Mouse (Mus musculus) forebrain, embryonic 11.5 days (tissue): Measurements from ENCODE around the gene Pgpep1. TPM values are rescaled to one million over a fixed set of nuclear protein-coding genes. Genes with fewer than 3 reads are reported as not detected.

Experiments used
- ATAC-seq: fragments of 200-750 bp; cut with Nextera tagmentation; replicated peaks from 2 replicates; pipeline ENCODE4 v1.8.0; 2017; ENCODE audit warnings: moderate TSS enrichment; ENCODE audit not compliant: low FRiP score
- DNase-seq: peaks from one replicate; pipeline ENCODE4 v3.0.0-alpha.2; 2017; ENCODE audit warnings: low spot score
- H3K27ac ChIP-seq: fragments of 300-500 bp; sonication (generic); 2 replicates; pipeline ENCODE4 v1.5.1; 2014; ENCODE audit warnings: low read depth, low read length
- H3K27me3 ChIP-seq: fragments of 300-500 bp; sonication (generic); 2 replicates; pipeline ENCODE4 v1.6.1; 2014; ENCODE audit warnings: mild to moderate bottlenecking, low read length, mixed read lengths; ENCODE audit not compliant: control insufficient read depth, insufficient read depth
- H3K36me3 ChIP-seq: fragments of 300-500 bp; sonication (generic); 2 replicates; pipeline ENCODE4 v1.6.1; 2014; ENCODE audit warnings: mild to moderate bottlenecking, low read length, moderate library complexity, mixed read lengths; ENCODE audit not compliant: control insufficient read depth, insufficient read depth
- H3K4me1 ChIP-seq: fragments of 300-500 bp; sonication (generic); replicated peaks from 2 replicates; pipeline ENCODE4 v1.6.1; 2014; ENCODE audit warnings: low read length, mixed read lengths; ENCODE audit not compliant: control insufficient read depth, insufficient read depth
- H3K4me2 ChIP-seq: fragments of 300-500 bp; sonication (generic); 2 replicates; pipeline ENCODE4 v1.6.1; 2014; ENCODE audit warnings: low read depth, mild to moderate bottlenecking, low read length, moderate library complexity, mixed read lengths; ENCODE audit not compliant: severe bottlenecking
- H3K4me3 ChIP-seq: fragments of 300-500 bp; sonication (generic); 2 replicates; pipeline ENCODE4 v1.5.1; 2014; ENCODE audit warnings: low read depth, low read length
- H3K9ac ChIP-seq: fragments of 300-500 bp; sonication (generic); 2 replicates; pipeline ENCODE4 v1.6.1; 2014; ENCODE audit warnings: low read length
- H3K9me3 ChIP-seq: fragments of 300-500 bp; sonication (generic); 2 replicates; pipeline ENCODE4 v1.6.1; 2016; ENCODE audit warnings: low read length, mixed read lengths; ENCODE audit not compliant: control insufficient read depth
- WGBS: fragments of 180-500 bp; shearing (Covaris S2); extraction: QIAGEN DNeasy Blood & Tissue Kit; methylation state at CpG from one replicate; pipeline ENCODE4 v1.1.7; 2014; 5-methylcytosine and 5-hydroxymethylcytosine counted together
- polyA plus RNA-seq: library from polyadenylated mRNA; unstranded; fragments of >200 nt; fragmentation: Nextera tagmentation; extraction: Ambion mirVana; gene quantifications from 2 replicates; pipeline ENCODE4 v1.2.1, GENCODE M21; 2014

Pgpep1 gene
- polyA plus RNA-seq, 1 experiment from 2014 or later, result 70.9 TPM

- Histone ChIP-seq H3K27ac (peak within 1 kb of the TSS; percentile 87), H3K9me3 (no peaks in the 10 kb centered on the region), H3K9ac (peak within 1 kb of the TSS; percentile 75), H3K4me2 (peak within 1 kb of the TSS; percentile 74), H3K4me1 (peaks cover 11% of the 10 kb centered on the region), H3K4me3 (peak within 1 kb of the TSS; percentile 63), H3K36me3 (peaks cover 5% of the 10 kb centered on the region; the same call in 1 of the 2 replicates), H3K27me3 (no peaks in the 10 kb centered on the region)
- under 1% methylated on average over 60 of the region's 60 CpGs for WGBS
- DNase-seq (peak; percentile 98), ATAC-seq (peak; percentile 97)
Observed at GRCm38 (mm10) chr8:70673079-70673856, 13.1 kb upstream of the Pgpep1 start, which contains the start of gene Lsm4. Lsm4 (plus strand) TSS chr8:70673248.

GRCm38 (mm10) chr8:70672325-70673078 is 12.3 kb upstream of the Pgpep1 start:
- DNase-seq, result no peak
- Histone ChIP-seq H3K27ac (peak overlapping the region; percentile 81), H3K9me3 (no peaks in the 10 kb centered on the region), H3K4me3 (peak overlapping the region; percentile 63; the same call in 1 of the 2 replicates), H3K9ac (peak overlapping the region; percentile 56), H3K4me2 (peak overlapping the region; percentile 42; the same call in 1 of the 2 replicates), H3K4me1 (peaks cover 11% of the 10 kb centered on the region), H3K27me3 (no peaks in the 10 kb centered on the region), H3K36me3 (no peaks in the 10 kb centered on the region)
- WGBS, result 40% methylated on average over 19 of the region's 19 CpGs
- no peak for ATAC-seq

- H3K4me1 ChIP-seq, result peaks cover 11% of the 10 kb centered on the region
- H3K4me3 ChIP-seq, result no peak overlapping the region
- 57% methylated on average over 10 of the region's 10 CpGs for WGBS
- H3K27ac ChIP-seq, result no peak overlapping the region
- H3K9ac ChIP-seq, result no peak overlapping the region; the same call in 1 of the 2 replicates
- H3K36me3 ChIP-seq, result no peaks in the 10 kb centered on the region
- H3K27me3 ChIP-seq, result no peaks in the 10 kb centered on the region
- no peak for DNase-seq
- H3K4me2 ChIP-seq, result no peak overlapping the region
- ATAC-seq, result no peak
- H3K9me3 ChIP-seq, result no peaks in the 10 kb centered on the region
Observed at GRCm38 (mm10) chr8:70671615-70672324, 11.6 kb upstream of the Pgpep1 start.

- no peak for DNase-seq
- WGBS, result 75% methylated on average over 5 of the region's 5 CpGs
- H3K27ac ChIP-seq, result no peak overlapping the region
Observed at GRCm38 (mm10) chr8:70667071-70667470, 6.9 kb upstream of the Pgpep1 start.

GRCm38 (mm10) chr8:70665599-70665998 is 5.4 kb upstream of the Pgpep1 start:
- no peak for ATAC-seq
- Histone ChIP-seq H3K36me3 (no peaks in the 10 kb centered on the region), H3K9me3 (no peaks in the 10 kb centered on the region), H3K4me1 (no peaks in the 10 kb centered on the region), H3K27ac (no peak overlapping the region), H3K4me2 (no peak overlapping the region), H3K9ac (no peak overlapping the region), H3K27me3 (no peaks in the 10 kb centered on the region), H3K4me3 (no peak overlapping the region)
- DNase-seq, result no peak
- 83% methylated on average over 2 of the region's 2 CpGs for WGBS

More at GRCm38 (mm10) chr8:70667071-70667470, 6.9 kb upstream of the Pgpep1 start:
- Histone ChIP-seq H3K4me2 (no peak overlapping the region), H3K9ac (no peak overlapping the region), H3K36me3 (no peaks in the 10 kb centered on the region), H3K4me3 (no peak overlapping the region), H3K4me1 (no peaks in the 10 kb centered on the region), H3K9me3 (no peaks in the 10 kb centered on the region), H3K27me3 (no peaks in the 10 kb centered on the region)
- no peak for ATAC-seq

GRCm38 (mm10) chr8:70664631-70665030 is 4.4 kb upstream of the Pgpep1 start:
- no peaks in the 10 kb centered on the region for H3K27me3 ChIP-seq
- no peaks in the 10 kb centered on the region for H3K9me3 ChIP-seq
- H3K27ac ChIP-seq, result no peak overlapping the region
- H3K4me2 ChIP-seq, result no peak overlapping the region
- H3K4me1 ChIP-seq, result peaks cover 4% of the 10 kb centered on the region; the same call in 1 of the 2 replicates
- DNase-seq (no peak), ATAC-seq (no peak)
- no peak overlapping the region for H3K4me3 ChIP-seq
- no peak overlapping the region for H3K9ac ChIP-seq
- 80% methylated on average over 3 of the region's 3 CpGs for WGBS
- no peaks in the 10 kb centered on the region for H3K36me3 ChIP-seq

GRCm38 (mm10) chr8:70663691-70664090 is 3.5 kb upstream of the Pgpep1 start:
- ATAC-seq, result no peak
- 52% methylated on average over 4 of the region's 4 CpGs for WGBS
- Histone ChIP-seq H3K27ac (no peak overlapping the region), H3K9ac (no peak overlapping the region), H3K4me3 (no peak overlapping the region), H3K36me3 (no peaks in the 10 kb centered on the region), H3K27me3 (no peaks in the 10 kb centered on the region), H3K4me1 (peaks cover 7% of the 10 kb centered on the region; the same call in 1 of the 2 replicates), H3K9me3 (no peaks in the 10 kb centered on the region), H3K4me2 (no peak overlapping the region)
- no peak for DNase-seq

- H3K27ac ChIP-seq, result peak overlapping the region; percentile 37; the same call in 1 of the 2 replicates
- H3K4me1 ChIP-seq, result peaks cover 24% of the 10 kb centered on the region
- WGBS, result 1% methylated on average over 42 of the region's 44 CpGs
Observed at GRCm38 (mm10) chr8:70659604-70660272, 450 bp downstream of the Pgpep1 start.

More at GRCm38 (mm10) chr8:70659604-70660272, 450 bp downstream of the Pgpep1 start:
- Histone ChIP-seq H3K4me2 (peak overlapping the region; percentile 85), H3K9ac (peak overlapping the region; percentile 80), H3K9me3 (no peaks in the 10 kb centered on the region), H3K4me3 (peak overlapping the region; percentile 75), H3K36me3 (no peaks in the 10 kb centered on the region), H3K27me3 (no peaks in the 10 kb centered on the region)
- ATAC-seq (peak; percentile 91), DNase-seq (peak; percentile 99)
